Mouse (Mus musculus) lung, postnatal 10 days (tissue): Measurements from ENCODE around the gene Gm20708.

Experiments
- DNase-seq: peaks from one replicate; pipeline ENCODE4 v3.0.0; 2021

Gene Gm20708

GRCm38 (mm10) chr11:117871911-117872584 is 62.6 kb downstream of the Gm20708 start:
- peak; percentile 42 for DNase-seq

- DNase-seq = peak; percentile 90
These were observed 63.6 kb downstream of the Gm20708 start, which contains the start of gene Tha1 for GRCm38 (mm10) chr11:117872861-117873608. Gene Tha1, minus strand, starts transcription at chr11:117873481.

- no peak for DNase-seq
These were observed 65.0 kb downstream of the Gm20708 start for GRCm38 (mm10) chr11:117874419-117874818.

- DNase-seq = no peak
These were observed 66.2 kb downstream of the Gm20708 start for GRCm38 (mm10) chr11:117875681-117876080.

- peak; percentile 66 for DNase-seq
These were observed 68.7 kb downstream of the Gm20708 start for GRCm38 (mm10) chr11:117877917-117878745.

GRCm38 (mm10) chr11:117878892-117879291 is 69.4 kb downstream of the Gm20708 start:
- DNase-seq = no peak

GRCm38 (mm10) chr11:117879676-117880075 is 70.2 kb downstream of the Gm20708 start:
- no peak for DNase-seq

- DNase-seq = no peak
These were observed 71.0 kb downstream of the Gm20708 start for GRCm38 (mm10) chr11:117880336-117880976.

GRCm38 (mm10) chr11:117880977-117881358 is 71.5 kb downstream of the Gm20708 start:
- DNase-seq = no peak

- peak; percentile 84 for DNase-seq
These were observed 72.3 kb downstream of the Gm20708 start for GRCm38 (mm10) chr11:117881787-117882186.

- DNase-seq = peak; percentile 69
These were observed 72.7 kb downstream of the Gm20708 start for GRCm38 (mm10) chr11:117882208-117882607.

- DNase-seq = peak; percentile 44
These were observed 76.5 kb downstream of the Gm20708 start for GRCm38 (mm10) chr11:117886000-117886399.

- no peak for DNase-seq
These were observed 78.8 kb downstream of the Gm20708 start for GRCm38 (mm10) chr11:117888168-117888852.

GRCm38 (mm10) chr11:117888853-117889822 is 79.7 kb downstream of the Gm20708 start:
- DNase-seq = peak; percentile 61
